Mouse (Mus musculus) bone marrow, adult 2 months (tissue): ENCODE data around the gene Eef2k. TPM values are rescaled to one million over a fixed set of nuclear protein-coding genes. Genes with fewer than 3 reads are reported as not detected.

ENCODE experiments used
- H3K27ac ChIP-seq: fragments of 200-500 bp; 2 replicates; pipeline ENCODE4 v1.5.1; 2012; ENCODE audit warnings: low read depth, mild to moderate bottlenecking, control low read depth, inconsistent platforms, low read length; ENCODE audit not compliant: control insufficient read depth, poor library complexity, insufficient read depth
- H3K4me1 ChIP-seq: fragments of 200-500 bp; 2 replicates; pipeline ENCODE4 v1.6.1; 2011; ENCODE audit warnings: low read length; ENCODE audit not compliant: control insufficient read depth, insufficient read depth
- H3K4me3 ChIP-seq: fragments of 200-500 bp; replicated peaks from 2 replicates; pipeline ENCODE3; 2011; ENCODE audit warnings: mild to moderate bottlenecking, low read depth, low read length, control low read depth; ENCODE audit not compliant: control insufficient read depth
- CTCF ChIP-seq: fragments of 200-500 bp; IDR thresholded peaks from 2 replicates; pipeline ENCODE4 v1.5.1; 2011; ENCODE audit warnings: low read length, control low read depth; ENCODE audit not compliant: control insufficient read depth, insufficient read depth
- POLR2A ChIP-seq: fragments of 200-500 bp; IDR thresholded peaks from 2 replicates; pipeline ENCODE4 v1.6.1; 2011; ENCODE audit warnings: low read depth, mild to moderate bottlenecking, control low read depth, low read length, borderline replicate concordance; ENCODE audit not compliant: control insufficient read depth
- WGBS: fragments of 180-500 bp; shearing (Covaris S2); methylation state at CpG from one replicate; pipeline ENCODE4 v1.1.7; 2018; 5-methylcytosine and 5-hydroxymethylcytosine counted together
- polyA plus RNA-seq: library from polyadenylated mRNA; stranded (reverse); fragments of >200 nt; gene quantifications from 2 replicates; pipeline ENCODE4 v1.2.4, GENCODE M21; 2011; ENCODE audit warnings: low replicate concordance; ENCODE audit not compliant: missing spikeins, insufficient read depth, insufficient read length

The Eef2k gene
- polyA plus RNA-seq, 1 experiment, result 39.2 TPM

- H3K27ac ChIP-seq, result no peak overlapping the region
- WGBS, result 52% methylated on average over 5 of the region's 5 CpGs
- no peak for TF ChIP-seq POLR2A
- no peak for TF ChIP-seq CTCF
- H3K4me1 ChIP-seq, result peaks cover 2% of the 10 kb centered on the region; the same call in 1 of the 2 replicates
- H3K4me3 ChIP-seq, result no peak overlapping the region
These were observed 27.3 kb downstream of the Eef2k start for GRCm38 (mm10) chr7:120869883-120870282.

GRCm38 (mm10) chr7:120870431-120871008 lies 27.9 kb downstream of the Eef2k start:
- WGBS, result 81% methylated on average over 5 of the region's 5 CpGs
- Histone ChIP-seq H3K4me3 (no peak overlapping the region), H3K4me1 (peaks cover 2% of the 10 kb centered on the region; the same call in 1 of the 2 replicates), H3K27ac (no peak overlapping the region; the same call in 1 of the 2 replicates)
- TF ChIP-seq CTCF (no peak), POLR2A (no peak)

GRCm38 (mm10) chr7:120873083-120873482 lies 30.5 kb downstream of the Eef2k start:
- peaks cover 2% of the 10 kb centered on the region; the same call in 1 of the 2 replicates for H3K4me1 ChIP-seq
- no peak overlapping the region for H3K4me3 ChIP-seq
- WGBS, result 80% methylated on average over 12 of the region's 12 CpGs
- TF ChIP-seq POLR2A, result no peak
- TF ChIP-seq CTCF, result no peak
- H3K27ac ChIP-seq, result no peak overlapping the region

GRCm38 (mm10) chr7:120874021-120874420 lies 31.4 kb downstream of the Eef2k start:
- 91% methylated on average over 3 of the region's 3 CpGs for WGBS
- H3K4me1 ChIP-seq, result peaks cover 2% of the 10 kb centered on the region; the same call in 1 of the 2 replicates
- TF ChIP-seq CTCF (no peak), POLR2A (no peak)
- no peak overlapping the region for H3K4me3 ChIP-seq
- no peak overlapping the region for H3K27ac ChIP-seq

DNA sequence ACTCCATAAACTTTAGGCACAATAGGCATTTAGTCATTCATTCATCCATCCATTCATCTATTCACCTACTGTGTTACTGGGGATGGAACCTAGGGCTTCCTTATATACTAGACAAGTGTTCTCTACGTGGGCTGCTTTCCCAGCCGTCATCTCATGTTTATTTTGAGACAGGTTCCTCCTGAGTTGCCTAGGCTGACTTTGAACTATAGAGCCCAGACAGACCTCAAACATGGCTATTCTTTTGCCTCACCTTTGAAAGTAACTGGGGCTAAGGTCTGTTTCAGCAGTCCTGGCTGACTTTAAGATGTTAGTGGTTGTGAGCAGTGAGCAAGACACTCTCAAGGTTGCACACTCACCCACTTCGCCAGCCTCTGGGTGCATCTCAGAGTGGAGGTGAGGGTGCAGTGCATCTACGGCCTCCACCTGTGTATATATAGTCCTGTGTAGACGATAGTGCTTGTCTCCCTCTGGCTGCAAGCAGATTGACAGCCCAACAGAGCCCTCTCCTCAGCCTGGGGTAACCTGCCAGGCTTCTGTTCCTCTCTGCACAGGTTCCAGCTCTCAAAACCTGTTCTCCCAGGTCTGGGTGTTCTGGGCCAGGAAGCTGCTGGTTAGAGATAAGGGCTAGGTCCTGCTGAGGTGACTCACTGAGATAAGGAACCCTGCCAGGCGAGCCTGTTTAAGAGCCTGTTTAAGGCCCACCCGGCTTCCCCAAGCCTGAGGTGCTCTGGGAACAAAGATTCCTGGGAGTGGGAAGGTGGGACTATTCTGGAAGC lies 32.3 kb downstream of the Eef2k start:
- Histone ChIP-seq H3K4me3 (peak overlapping the region; percentile 47), H3K4me1 (peaks cover 2% of the 10 kb centered on the region; the same call in 1 of the 2 replicates), H3K27ac (peak overlapping the region; percentile 88)
- WGBS, result 49% methylated on average over 7 of the region's 7 CpGs
- no peak for TF ChIP-seq CTCF
- TF ChIP-seq POLR2A, result no peak

DNA sequence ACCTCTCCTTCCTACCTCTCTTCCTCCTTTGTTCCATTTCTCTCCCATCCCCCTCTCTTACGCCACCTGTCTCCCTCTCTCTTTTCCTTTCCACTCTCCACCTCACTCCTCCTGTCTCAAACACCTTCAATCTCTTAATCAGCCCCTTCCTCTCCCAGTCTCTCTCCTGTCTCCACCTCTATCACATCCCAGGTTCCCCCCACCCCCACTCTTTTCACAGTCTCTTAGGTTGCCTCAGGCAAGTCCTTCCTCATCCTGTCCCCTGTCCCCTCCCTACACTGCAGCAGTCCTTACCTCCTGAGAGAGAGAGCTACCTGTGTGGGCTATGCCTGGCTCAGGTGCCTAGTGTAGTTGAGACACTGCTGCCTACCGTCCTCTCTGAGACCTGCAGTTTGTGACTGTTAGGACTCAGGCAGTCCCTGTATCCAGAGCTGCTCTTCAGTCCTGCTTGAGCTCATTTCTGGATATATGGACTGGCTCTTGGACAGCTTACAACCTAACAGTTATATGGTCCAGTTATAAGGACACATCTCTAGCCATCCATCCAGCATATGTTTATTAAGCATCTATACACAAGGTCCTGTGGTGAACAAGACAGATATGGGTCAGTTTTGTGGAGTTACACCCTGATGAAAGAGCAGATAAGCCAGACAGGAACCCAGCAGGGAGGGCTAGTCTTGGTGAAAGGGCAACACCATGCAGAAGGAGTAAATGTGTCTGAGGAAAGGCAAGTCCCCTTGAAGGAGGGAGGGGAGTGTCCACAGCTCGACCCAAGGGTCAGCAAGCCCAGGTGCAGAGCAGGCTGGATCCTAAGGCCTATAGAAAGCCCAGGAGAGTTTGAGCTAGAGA lies 33.1 kb downstream of the Eef2k start:
- Histone ChIP-seq H3K4me3 (peak overlapping the region; percentile 10), H3K27ac (peak overlapping the region; percentile 76), H3K4me1 (peaks cover 2% of the 10 kb centered on the region; the same call in 1 of the 2 replicates)
- TF ChIP-seq CTCF (no peak), POLR2A (no peak)
- WGBS, result 52% methylated on average over 3 of the region's 3 CpGs

- Histone ChIP-seq H3K27ac (peak overlapping the region; percentile 30; the same call in 1 of the 2 replicates), H3K4me3 (peak overlapping the region; percentile 8), H3K4me1 (peaks cover 1% of the 10 kb centered on the region; the same call in 1 of the 2 replicates)
- WGBS, result 90% methylated on average over 6 of the region's 6 CpGs
- TF ChIP-seq CTCF, result no peak
- TF ChIP-seq POLR2A, result no peak
These were observed 35.6 kb downstream of the Eef2k start for GRCm38 (mm10) chr7:120878271-120878670.

DNA sequence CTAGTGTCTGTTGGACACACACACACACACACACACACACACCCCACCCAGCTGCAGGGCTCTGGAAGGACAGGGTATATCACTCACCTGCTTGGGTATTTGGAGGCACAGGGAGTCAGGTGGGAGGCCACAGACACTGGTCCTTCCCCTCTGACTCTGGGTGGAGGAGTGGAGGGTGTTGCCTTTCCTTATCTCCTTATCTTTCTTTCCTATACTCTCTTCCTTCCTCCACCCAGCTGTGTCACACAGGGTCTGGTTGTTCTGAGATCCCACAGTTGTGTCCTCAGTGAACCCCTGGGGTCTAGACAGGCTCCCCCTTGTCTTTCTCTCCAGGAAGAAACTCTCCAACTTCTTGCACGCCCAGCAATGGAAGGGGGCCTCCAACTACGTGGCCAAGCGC lies 37.3 kb downstream of the Eef2k start:
- peak overlapping the region; percentile 70 for H3K27ac ChIP-seq

More for the DNA sequence above, 37.3 kb downstream of the Eef2k start:
- Histone ChIP-seq H3K4me3 (peak overlapping the region; percentile 66), H3K4me1 (peaks cover 4% of the 10 kb centered on the region)
- 87% methylated on average over 3 of the region's 3 CpGs for WGBS
- TF ChIP-seq POLR2A, result no peak
- TF ChIP-seq CTCF, result no peak
